Mouse (Mus musculus) kidney, embryonic 15.5 days (tissue): Measurements from ENCODE around the gene Klri1. TPM values are rescaled to one million over a fixed set of nuclear protein-coding genes. Genes with fewer than 3 reads are reported as not detected.
"Not testable (repeated sequence)": the region's sequence is repeated elsewhere in the genome, so short reads cannot be mapped to it uniquely, and the experiment has no call there.

Experiments used
- ATAC-seq: fragments of 200-750 bp; cut with Nextera tagmentation; replicated peaks from 2 replicates; pipeline ENCODE4 v1.8.0; 2017; ENCODE audit warnings: moderate TSS enrichment; ENCODE audit not compliant: low FRiP score
- H3K27ac ChIP-seq: fragments of 300-500 bp; sonication (generic); 2 replicates; pipeline ENCODE4 v1.5.1; 2015; ENCODE audit warnings: mild to moderate bottlenecking, inconsistent platforms
- H3K27me3 ChIP-seq: fragments of 300-500 bp; sonication (generic); 2 replicates; pipeline ENCODE4 v1.6.1; 2015; ENCODE audit warnings: inconsistent platforms
- H3K36me3 ChIP-seq: fragments of 300-500 bp; sonication (generic); 2 replicates; pipeline ENCODE4 v1.6.1; 2015; ENCODE audit warnings: inconsistent platforms
- H3K4me1 ChIP-seq: fragments of 300-500 bp; sonication (generic); 2 replicates; pipeline ENCODE4 v1.6.1; 2015; ENCODE audit warnings: inconsistent platforms
- H3K4me2 ChIP-seq: fragments of 300-500 bp; sonication (generic); 2 replicates; pipeline ENCODE4 v1.6.1; 2015; ENCODE audit warnings: moderate library complexity, mild to moderate bottlenecking, inconsistent platforms
- H3K4me3 ChIP-seq: fragments of 300-500 bp; sonication (generic); replicated peaks from 2 replicates; pipeline ENCODE4 v1.5.1; 2015; ENCODE audit warnings: mild to moderate bottlenecking, inconsistent platforms
- H3K9ac ChIP-seq: fragments of 300-500 bp; sonication (generic); 2 replicates; pipeline ENCODE4 v1.6.1; 2015; ENCODE audit warnings: mild to moderate bottlenecking, inconsistent platforms
- H3K9me3 ChIP-seq: fragments of 300-500 bp; sonication (generic); replicated peaks from 2 replicates; pipeline ENCODE4 v1.6.1; 2016; ENCODE audit warnings: inconsistent platforms
- WGBS: fragments of 180-500 bp; shearing (Covaris S2); methylation state at CpG from one replicate; pipeline ENCODE4 v1.1.7; 2015; ENCODE audit warnings: mixed read lengths; 5-methylcytosine and 5-hydroxymethylcytosine counted together
- microRNA-seq: library from miRNA; unstranded; fragments of <30 nt; microRNA quantifications from one replicate; pipeline ENCODE4, GENCODE M21; 2016
- polyA plus RNA-seq: library from polyadenylated mRNA; unstranded; fragments of >200 nt; fragmentation: Nextera tagmentation; extraction: Ambion mirVana; gene quantifications from 2 replicates; pipeline ENCODE4 v1.2.1, GENCODE M21; 2015

Klri1 gene
- polyA plus RNA-seq, 1 experiment from 2014 or later = 0.26 TPM

DNA sequence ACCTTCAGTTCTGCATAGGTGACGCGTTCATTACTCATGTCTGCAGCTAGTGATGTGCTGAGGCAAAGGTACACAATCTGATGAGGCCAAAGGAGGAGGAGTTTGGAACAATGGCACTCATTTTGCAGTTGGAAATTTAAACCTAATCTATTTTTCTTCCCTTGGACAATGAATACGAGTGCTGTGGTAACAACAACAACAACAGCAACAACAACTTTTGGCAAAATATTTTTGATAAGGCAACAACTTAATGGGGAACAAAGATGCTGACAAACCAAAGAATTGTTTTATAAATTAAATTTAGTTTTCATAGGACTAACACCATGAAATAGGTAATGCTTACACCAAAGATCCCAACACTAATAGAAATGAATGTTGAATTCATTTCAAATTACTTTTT is 38.1 kb downstream of the Klri1 start, which contains the start of gene Klrc1:
Klrc1 (minus strand) TSS at position 101 of the 400 bp plus-strand sequence.
- 87% methylated on average over 3 of the region's 3 CpGs for WGBS
- Histone ChIP-seq H3K9ac (no peak within 1 kb of the TSS), H3K36me3 (no peaks in the 10 kb centered on the region), H3K4me2 (no peak within 1 kb of the TSS), H3K9me3 (no peaks in the 10 kb centered on the region), H3K4me1 (no peaks in the 10 kb centered on the region), H3K27ac (no peak within 1 kb of the TSS), H3K4me3 (no peak within 1 kb of the TSS), H3K27me3 (no peaks in the 10 kb centered on the region)
- ATAC-seq = no peak

- H3K27me3 ChIP-seq, H3K4me1 ChIP-seq, H3K9ac ChIP-seq, ATAC-seq, H3K27ac ChIP-seq, H3K4me2 ChIP-seq, H3K4me3 ChIP-seq, H3K9me3 ChIP-seq, H3K36me3 ChIP-seq: not testable (repeated sequence)
- WGBS = no CpG with 5 or more reads among the region's 3 CpGs
These were observed 55.6 kb downstream of the Klri1 start for GRCm38 (mm10) chr6:129661301-129661700.

DNA sequence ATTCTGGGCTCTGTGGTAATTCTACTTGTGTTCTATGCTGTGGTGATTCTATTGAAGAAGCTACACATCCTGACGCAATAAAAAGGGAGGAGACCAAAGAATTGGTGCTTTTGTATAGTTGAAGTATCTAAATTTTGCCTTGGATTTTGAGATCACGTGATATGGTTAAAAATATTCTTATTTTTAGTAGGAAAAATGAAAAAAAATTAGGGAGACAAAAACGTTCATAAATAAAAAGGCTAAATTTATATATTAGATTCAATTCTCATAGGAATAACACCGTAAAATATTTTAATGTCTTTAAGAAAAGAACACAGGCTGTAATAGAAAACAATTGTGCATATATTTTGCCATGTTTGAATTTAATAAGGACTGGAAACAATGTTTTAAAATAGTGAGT is 56.3 kb downstream of the Klri1 start, which contains the start of gene Klrc2:
Klrc2 (minus strand) TSS at position 101 of the 400 bp plus-strand sequence.
- not testable (repeated sequence) for H3K4me3 ChIP-seq, H3K36me3 ChIP-seq, H3K27ac ChIP-seq, H3K9ac ChIP-seq, H3K4me1 ChIP-seq, H3K4me2 ChIP-seq, H3K27me3 ChIP-seq, H3K9me3 ChIP-seq, ATAC-seq
- 81% methylated on average over 4 of the region's 4 CpGs for WGBS

Small RNA genes within 50 kb of the gene (microRNA-seq; reads per million reads assigned to microRNA genes)
- not detected for gene Mir680-1

Other genes with a start within 250 kb of the Klri1 start
- 0.17 TPM in 1 of 2 replicates, not detected in the other for gene Olr1, start 210.0 kb downstream of the Klri1 start, polyA plus RNA-seq
- 44.7 and 45.4 TPM in 2 replicates for gene Tmem52b, start 204.6 kb downstream of the Klri1 start, polyA plus RNA-seq
- gene Gabarapl1, start 184.0 kb downstream of the Klri1 start, polyA plus RNA-seq = 60.8 and 62.8 TPM in 2 replicates
- not detected in 2 replicates for gene Klre1, start 139.2 kb downstream of the Klri1 start, polyA plus RNA-seq
- gene Klrd1, start 125.3 kb downstream of the Klri1 start, polyA plus RNA-seq = not detected in 2 replicates
- not detected in 2 replicates for gene Klrk1, start 93.3 kb downstream of the Klri1 start, polyA plus RNA-seq
- gene Klrc3, start 73.8 kb downstream of the Klri1 start, polyA plus RNA-seq = not detected in 2 replicates
- not detected in 2 replicates for gene Klrc2, start 56.4 kb downstream of the Klri1 start, polyA plus RNA-seq
- gene Klrc1, start 38.2 kb downstream of the Klri1 start, polyA plus RNA-seq = not detected in 2 replicates
- not detected in 2 replicates for gene Klri2, start 23.4 kb upstream of the Klri1 start, polyA plus RNA-seq
- not detected in 2 replicates for gene Gm156, start 67.1 kb upstream of the Klri1 start, polyA plus RNA-seq
- gene Gm17631, start 145.5 kb upstream of the Klri1 start, polyA plus RNA-seq = not detected in 2 replicates
- not detected in 2 replicates for gene Klra17, start 159.5 kb upstream of the Klri1 start, polyA plus RNA-seq
- gene Klra5, start 200.5 kb upstream of the Klri1 start, polyA plus RNA-seq = not detected in 2 replicates